Mouse (Mus musculus): Measurements from ENCODE around the gene Neu3. TPM values are rescaled to one million over a fixed set of nuclear protein-coding genes. Genes with fewer than 3 reads are reported as not detected.
A peak's percentile ranks its signal among the peaks of the same experiment; 100 is the strongest.
"Not testable (repeated sequence)": the region's sequence is repeated elsewhere in the genome, so short reads cannot be mapped to it uniquely, and the experiment has no call there.

The Neu3 gene
- polyA plus RNA-seq, 1 experiment from 2014 or later, result 2.2 TPM

GRCm38 (mm10) chr7:99825511-99825910 lies 2.7 kb downstream of the Neu3 start:
- Histone ChIP-seq H3K9me3 (no peaks in the 10 kb centered on the region), H3K27ac (0 out of 2 replicates have a peak overlapping the region, but pooled peaks have one; percentile 35), H3K36me3 (replicated peaks) (no peaks in the 10 kb centered on the region), H3K4me3 (no peak overlapping the region), H3K27me3 (ENCODE audit: poor library complexity, severe bottlenecking) (no peaks in the 10 kb centered on the region), H3K4me1 (peaks cover 14% of the 10 kb centered on the region)
- 86% methylated on average over 9 of the region's 9 CpGs for WGBS
- DNase-seq (ENCODE audit: extremely low spot score, low spot score), result no peak

- H3K9me3 ChIP-seq, result no peaks in the 10 kb centered on the region
- 89% methylated on average over 16 of the region's 16 CpGs for whole genome bisulfite sequencing
Measured at GRCm38 (mm10) chr7:99824649-99825483, 3.4 kb downstream of the Neu3 start.

GRCm38 (mm10) chr7:99823045-99823663 lies 5.1 kb downstream of the Neu3 start:
- no peak for DNase-seq (ENCODE audit: extremely low spot score, low spot score)
- Histone ChIP-seq H3K4me1 (peaks cover 10% of the 10 kb centered on the region), H3K9me3 (no peaks in the 10 kb centered on the region), H3K36me3 (replicated peaks) (no peaks in the 10 kb centered on the region), H3K27me3 (ENCODE audit: poor library complexity, severe bottlenecking) (no peaks in the 10 kb centered on the region), H3K27ac (no peak overlapping the region; the same call in 1 of the 2 replicates), H3K4me3 (no peak overlapping the region)
- WGBS, result 86% methylated on average over 10 of the region's 10 CpGs

More at GRCm38 (mm10) chr7:99824649-99825483, 3.4 kb downstream of the Neu3 start:
- peaks cover 14% of the 10 kb centered on the region for H3K4me1 ChIP-seq
- H3K4me3 ChIP-seq, result no peak overlapping the region
- no peaks in the 10 kb centered on the region for H3K27me3 ChIP-seq (ENCODE audit: poor library complexity, severe bottlenecking)
- DNase-seq (ENCODE audit: extremely low spot score, low spot score), result no peak
- H3K36me3 ChIP-seq (replicated peaks), result no peaks in the 10 kb centered on the region
- H3K27ac ChIP-seq, result 0 out of 2 replicates have a peak overlapping the region, but pooled peaks have one; percentile 35

- H3K36me3 ChIP-seq (replicated peaks), result no peaks in the 10 kb centered on the region
- no peak overlapping the region for H3K4me3 ChIP-seq
- H3K27me3 ChIP-seq (ENCODE audit: poor library complexity, severe bottlenecking), result no peaks in the 10 kb centered on the region
- no peak for DNase-seq (ENCODE audit: extremely low spot score, low spot score)
- peaks cover 6% of the 10 kb centered on the region; the same call in 1 of the 2 replicates for H3K4me1 ChIP-seq
- H3K9me3 ChIP-seq, result no peaks in the 10 kb centered on the region
- WGBS, result 86% methylated on average over 5 of the region's 5 CpGs
- H3K27ac ChIP-seq, result no peak overlapping the region; the same call in 1 of the 2 replicates
Measured at GRCm38 (mm10) chr7:99822426-99822825, 5.8 kb downstream of the Neu3 start.

GRCm38 (mm10) chr7:99821953-99822352 lies 6.3 kb downstream of the Neu3 start:
- peaks cover 6% of the 10 kb centered on the region; the same call in 1 of the 2 replicates for H3K4me1 ChIP-seq
- H3K4me3 ChIP-seq, result no peak overlapping the region
- no peak overlapping the region for H3K27ac ChIP-seq
- H3K9me3 ChIP-seq, result no peaks in the 10 kb centered on the region
- no peaks in the 10 kb centered on the region for H3K27me3 ChIP-seq (ENCODE audit: poor library complexity, severe bottlenecking)
- H3K36me3 ChIP-seq (replicated peaks), result no peaks in the 10 kb centered on the region
- 82% methylated on average over 2 of the region's 2 CpGs for WGBS
- DNase-seq (ENCODE audit: extremely low spot score, low spot score), result no peak

- H3K9me3 ChIP-seq; DNase-seq (ENCODE audit: extremely low spot score, low spot score); H3K4me3 ChIP-seq; H3K27ac ChIP-seq; H3K4me1 ChIP-seq; H3K27me3 ChIP-seq (ENCODE audit: poor library complexity, severe bottlenecking); H3K36me3 ChIP-seq (replicated peaks): not testable (repeated sequence)
- 13% methylated on average over 9 of the region's 9 CpGs for WGBS
Measured at GRCm38 (mm10) chr7:99818181-99818725, 10.0 kb downstream of the Neu3 start.

GRCm38 (mm10) chr7:99813394-99813793 lies 14.8 kb downstream of the Neu3 start:
- Histone ChIP-seq H3K9me3 (no peaks in the 10 kb centered on the region), H3K27ac (no peak overlapping the region), H3K4me3 (no peak overlapping the region), H3K36me3 (replicated peaks) (peaks cover 3% of the 10 kb centered on the region; the same call in 1 of the 2 replicates), H3K27me3 (ENCODE audit: poor library complexity, severe bottlenecking) (no peaks in the 10 kb centered on the region), H3K4me1 (peaks cover 4% of the 10 kb centered on the region; the same call in 1 of the 2 replicates)
- 85% methylated on average over 11 of the region's 11 CpGs for WGBS
- DNase-seq (ENCODE audit: extremely low spot score, low spot score), result no peak

GRCm38 (mm10) chr7:99811661-99812060 lies 16.6 kb downstream of the Neu3 start:
- Histone ChIP-seq H3K4me3 (no peak overlapping the region), H3K4me1 (no peaks in the 10 kb centered on the region), H3K36me3 (replicated peaks) (peaks cover 3% of the 10 kb centered on the region; the same call in 1 of the 2 replicates), H3K27ac (no peak overlapping the region), H3K27me3 (ENCODE audit: poor library complexity, severe bottlenecking) (no peaks in the 10 kb centered on the region), H3K9me3 (no peaks in the 10 kb centered on the region)
- 93% methylated on average over 4 of the region's 4 CpGs for WGBS
- DNase-seq (ENCODE audit: extremely low spot score, low spot score), result no peak

GRCm38 (mm10) chr7:99810814-99811213 lies 17.4 kb downstream of the Neu3 start:
- 87% methylated on average over 2 of the region's 2 CpGs for WGBS
- H3K36me3 ChIP-seq (replicated peaks), result peaks cover 3% of the 10 kb centered on the region; the same call in 1 of the 2 replicates
- no peaks in the 10 kb centered on the region for H3K9me3 ChIP-seq
- no peaks in the 10 kb centered on the region for H3K27me3 ChIP-seq (ENCODE audit: poor library complexity, severe bottlenecking)
- H3K4me1 ChIP-seq, result no peaks in the 10 kb centered on the region
- no peak overlapping the region for H3K27ac ChIP-seq
- H3K4me3 ChIP-seq, result no peak overlapping the region
- no peak for DNase-seq (ENCODE audit: extremely low spot score, low spot score)

- H3K27ac ChIP-seq; H3K9me3 ChIP-seq; H3K36me3 ChIP-seq (replicated peaks); H3K27me3 ChIP-seq (ENCODE audit: poor library complexity, severe bottlenecking); H3K4me3 ChIP-seq; H3K4me1 ChIP-seq; DNase-seq (ENCODE audit: extremely low spot score, low spot score): not testable (repeated sequence)
- 82% methylated on average over 7 of the region's 7 CpGs for WGBS
Measured at GRCm38 (mm10) chr7:99807043-99807442, 21.2 kb downstream of the Neu3 start.

- no peak for DNase-seq (ENCODE audit: extremely low spot score, low spot score)
- 91% methylated on average over 1 of the region's 1 CpGs for WGBS
- H3K27me3 ChIP-seq (ENCODE audit: poor library complexity, severe bottlenecking), result no peaks in the 10 kb centered on the region
Measured at GRCm38 (mm10) chr7:99805340-99805739, 22.9 kb downstream of the Neu3 start.

GRCm38 (mm10) chr7:99804033-99804432 lies 24.2 kb downstream of the Neu3 start:
- not testable (repeated sequence) for H3K4me1 ChIP-seq; H3K36me3 ChIP-seq (replicated peaks); H3K4me3 ChIP-seq; H3K9me3 ChIP-seq; DNase-seq (ENCODE audit: extremely low spot score, low spot score); H3K27me3 ChIP-seq (ENCODE audit: poor library complexity, severe bottlenecking); H3K27ac ChIP-seq
- WGBS, result 84% methylated on average over 3 of the region's 3 CpGs

More at GRCm38 (mm10) chr7:99805340-99805739, 22.9 kb downstream of the Neu3 start:
- Histone ChIP-seq H3K4me3 (no peak overlapping the region), H3K27ac (no peak overlapping the region), H3K36me3 (replicated peaks) (no peaks in the 10 kb centered on the region), H3K4me1 (no peaks in the 10 kb centered on the region), H3K9me3 (no peaks in the 10 kb centered on the region)

GRCm38 (mm10) chr7:99803535-99803934 lies 24.7 kb downstream of the Neu3 start:
- H3K27me3 ChIP-seq (ENCODE audit: poor library complexity, severe bottlenecking), result no peaks in the 10 kb centered on the region
- no peaks in the 10 kb centered on the region for H3K4me1 ChIP-seq
- WGBS, result 74% methylated on average over 8 of the region's 8 CpGs
- H3K4me3 ChIP-seq, result no peak overlapping the region
- no peak for DNase-seq (ENCODE audit: extremely low spot score, low spot score)
- H3K9me3 ChIP-seq, result no peaks in the 10 kb centered on the region
- H3K27ac ChIP-seq, result no peak overlapping the region
- no peaks in the 10 kb centered on the region for H3K36me3 ChIP-seq (replicated peaks)
